Mouse (Mus musculus) heart, embryonic 15.5 days (tissue): ENCODE results near the gene Slc22a2. TPM values are rescaled to one million over a fixed set of nuclear protein-coding genes. Genes with fewer than 3 reads are reported as not detected.
"Not testable (repeated sequence)": the region's sequence is repeated elsewhere in the genome, so short reads cannot be mapped to it uniquely, and the experiment has no call there.

ENCODE experiments used
- ATAC-seq: fragments of 200-750 bp; cut with Nextera tagmentation; replicated peaks from 2 replicates; pipeline ENCODE4 v1.8.0; 2017; ENCODE audit warnings: low read depth, moderate TSS enrichment; ENCODE audit not compliant: insufficient number of reproducible peaks, insufficient read depth, low FRiP score
- H3K27ac ChIP-seq: fragments of 300-500 bp; sonication (generic); 2 replicates; pipeline ENCODE4 v1.5.1; 2015; ENCODE audit warnings: mild to moderate bottlenecking, inconsistent platforms
- H3K27me3 ChIP-seq: fragments of 300-500 bp; sonication (generic); 2 replicates; pipeline ENCODE4 v1.6.1; 2015; ENCODE audit warnings: inconsistent platforms
- H3K36me3 ChIP-seq: fragments of 300-500 bp; sonication (generic); 2 replicates; pipeline ENCODE4 v1.6.1; 2015; ENCODE audit warnings: mild to moderate bottlenecking, inconsistent platforms
- H3K4me1 ChIP-seq: fragments of 300-500 bp; sonication (generic); replicated peaks from 2 replicates; pipeline ENCODE4 v1.6.1; 2015; ENCODE audit warnings: inconsistent platforms
- H3K4me2 ChIP-seq: fragments of 300-500 bp; sonication (generic); 2 replicates; pipeline ENCODE4 v1.6.1; 2015; ENCODE audit warnings: inconsistent platforms, mild to moderate bottlenecking, moderate library complexity
- H3K4me3 ChIP-seq: fragments of 300-500 bp; sonication (generic); 2 replicates; pipeline ENCODE4 v1.5.1; 2015; ENCODE audit warnings: mild to moderate bottlenecking, inconsistent platforms
- H3K9ac ChIP-seq: fragments of 300-500 bp; sonication (generic); 2 replicates; pipeline ENCODE4 v1.6.1; 2015; ENCODE audit warnings: mild to moderate bottlenecking, inconsistent platforms
- H3K9me3 ChIP-seq: fragments of 300-500 bp; sonication (generic); replicated peaks from 2 replicates; pipeline ENCODE4 v1.6.1; 2016; ENCODE audit warnings: inconsistent platforms
- WGBS: fragments of 180-500 bp; shearing (Covaris S2); methylation state at CpG from one replicate; pipeline ENCODE4 v1.1.7; 2015; ENCODE audit warnings: mixed read lengths; 5-methylcytosine and 5-hydroxymethylcytosine counted together
- polyA plus RNA-seq: library from polyadenylated mRNA; unstranded; fragments of >200 nt; fragmentation: Nextera tagmentation; extraction: Ambion mirVana; gene quantifications from 2 replicates; pipeline ENCODE4 v1.2.1, GENCODE M21; 2015

Slc22a2 gene
- polyA plus RNA-seq, 1 experiment from 2014 or later: not detected

DNA sequence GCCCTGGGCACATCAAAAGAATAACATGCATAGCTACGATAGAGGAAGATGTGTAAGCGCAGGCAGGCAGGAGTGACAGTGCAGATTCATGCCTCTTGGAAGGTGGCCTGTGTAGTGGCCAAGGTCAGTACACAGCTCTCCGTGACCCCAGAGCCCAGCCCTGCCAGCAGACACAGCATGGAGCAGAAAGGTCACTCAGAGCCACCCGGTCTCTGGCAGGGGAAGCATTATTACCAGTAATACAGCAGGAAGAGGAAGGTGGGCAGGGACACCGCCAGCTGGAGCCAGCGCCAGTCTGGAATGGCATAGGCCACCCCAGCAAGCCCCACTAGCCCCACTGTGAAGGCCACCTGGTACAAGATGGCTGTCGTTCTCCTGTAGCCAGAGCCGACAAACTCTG lies 80.2 kb downstream of the Slc22a2 start:
- Histone ChIP-seq H3K36me3 (no peaks in the 10 kb centered on the region), H3K4me3 (no peak overlapping the region), H3K27me3 (0 out of 2 replicates have a peak, but pooled peaks cover 4% of the 10 kb centered on the region), H3K4me1 (peaks cover 27% of the 10 kb centered on the region), H3K4me2 (no peak overlapping the region), H3K9ac (no peak overlapping the region), H3K9me3 (no peaks in the 10 kb centered on the region), H3K27ac (no peak overlapping the region)
- 71% methylated on average over 8 of the region's 8 CpGs for WGBS
- ATAC-seq: no peak

GRCm38 (mm10) chr17:12668478-12669362 lies 84.8 kb downstream of the Slc22a2 start:
- Histone ChIP-seq H3K4me1 (peaks cover 29% of the 10 kb centered on the region), H3K36me3 (no peaks in the 10 kb centered on the region), H3K9me3 (no peaks in the 10 kb centered on the region), H3K4me2 (no peak overlapping the region), H3K9ac (no peak overlapping the region), H3K27me3 (no peaks in the 10 kb centered on the region), H3K4me3 (no peak overlapping the region), H3K27ac (peak overlapping the region; percentile 61)
- ATAC-seq: peak; percentile 54; the same call in 1 of the 2 replicates
- WGBS: 23% methylated on average over 7 of the region's 7 CpGs

GRCm38 (mm10) chr17:12669363-12669679 lies 85.4 kb downstream of the Slc22a2 start:
- Histone ChIP-seq H3K4me1 (peaks cover 23% of the 10 kb centered on the region), H3K4me3 (no peak overlapping the region), H3K9me3 (no peaks in the 10 kb centered on the region), H3K4me2 (no peak overlapping the region), H3K27ac (peak overlapping the region; percentile 61), H3K27me3 (no peaks in the 10 kb centered on the region), H3K36me3 (no peaks in the 10 kb centered on the region), H3K9ac (no peak overlapping the region)
- peak; percentile 27; the same call in 1 of the 2 replicates for ATAC-seq

DNA sequence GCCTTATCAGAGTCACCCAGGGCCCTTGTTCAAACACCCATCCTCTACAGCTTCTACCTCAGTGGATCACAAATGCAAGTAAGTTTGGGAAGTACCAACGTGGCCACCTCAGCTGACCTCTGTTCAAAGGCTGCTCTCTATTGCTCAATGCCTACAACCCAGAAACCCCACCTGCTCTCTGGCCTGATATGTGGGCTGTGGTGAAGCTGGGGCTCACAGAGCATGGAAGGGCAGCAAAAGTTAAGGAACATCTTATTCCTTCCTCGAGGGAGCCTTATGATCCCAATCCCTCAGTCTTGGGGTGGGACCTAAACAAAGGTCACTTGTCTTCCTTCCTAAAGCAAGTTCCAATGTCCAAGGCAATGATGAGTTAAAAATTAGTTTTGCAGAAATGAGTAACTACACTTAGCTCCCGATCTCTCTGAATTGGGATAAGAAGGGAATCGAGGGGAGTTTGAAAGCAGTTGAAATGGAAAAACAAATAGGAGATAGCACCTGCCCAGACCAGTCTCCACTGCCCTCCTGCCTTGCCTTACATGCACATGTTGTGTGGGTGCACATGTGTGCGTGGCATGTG lies 87.2 kb downstream of the Slc22a2 start:
- 79% methylated on average over 5 of the region's 5 CpGs for WGBS
- H3K4me1 ChIP-seq: peaks cover 20% of the 10 kb centered on the region

DNA sequence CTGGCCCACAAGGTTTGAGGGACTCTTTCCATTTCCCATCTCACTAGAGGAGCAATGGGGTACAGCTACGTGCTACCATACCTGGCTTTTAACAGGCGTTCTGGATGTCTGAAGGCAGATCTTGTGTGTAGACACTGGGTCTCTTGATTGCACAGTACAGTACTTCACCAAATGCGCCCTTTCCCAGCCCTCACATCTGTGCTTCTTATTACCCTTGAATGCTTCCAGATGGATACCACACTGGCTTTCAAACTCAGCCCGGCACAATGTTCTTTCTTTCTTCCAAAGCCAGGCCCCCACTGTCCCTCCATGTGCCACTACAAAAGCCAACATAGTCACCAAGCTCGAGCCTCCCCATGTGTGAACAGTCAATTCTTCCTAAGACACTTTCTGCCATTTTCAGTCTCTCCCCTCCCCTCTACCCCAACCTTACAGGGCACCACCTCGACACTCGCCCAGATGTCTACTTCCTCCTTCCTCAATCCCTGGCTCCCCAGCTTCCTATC lies 88.4 kb downstream of the Slc22a2 start:
- Histone ChIP-seq H3K4me2 (no peak overlapping the region), H3K27me3 (no peaks in the 10 kb centered on the region), H3K27ac (no peak overlapping the region), H3K4me3 (no peak overlapping the region), H3K4me1 (peaks cover 20% of the 10 kb centered on the region), H3K36me3 (no peaks in the 10 kb centered on the region), H3K9ac (no peak overlapping the region), H3K9me3 (no peaks in the 10 kb centered on the region)
- ATAC-seq: no peak
- WGBS: 74% methylated on average over 7 of the region's 7 CpGs

More for the DNA sequence above, 87.2 kb downstream of the Slc22a2 start:
- Histone ChIP-seq H3K4me3 (no peak overlapping the region), H3K27ac (no peak overlapping the region), H3K9ac (no peak overlapping the region), H3K27me3 (no peaks in the 10 kb centered on the region), H3K9me3 (no peaks in the 10 kb centered on the region), H3K36me3 (no peaks in the 10 kb centered on the region), H3K4me2 (no peak overlapping the region)
- no peak for ATAC-seq

- H3K27ac ChIP-seq: no peak overlapping the region
- no peak overlapping the region for H3K4me3 ChIP-seq
- no peak overlapping the region for H3K4me2 ChIP-seq
- ATAC-seq: no peak
- H3K9ac ChIP-seq: no peak overlapping the region
- peaks cover 11% of the 10 kb centered on the region for H3K4me1 ChIP-seq
- no peaks in the 10 kb centered on the region for H3K27me3 ChIP-seq
- WGBS: 41% methylated on average over 3 of the region's 3 CpGs
- H3K9me3 ChIP-seq: no peaks in the 10 kb centered on the region
- no peaks in the 10 kb centered on the region for H3K36me3 ChIP-seq
Measured at GRCm38 (mm10) chr17:12673871-12674270, 89.9 kb downstream of the Slc22a2 start.

GRCm38 (mm10) chr17:12674980-12675379 lies 91.0 kb downstream of the Slc22a2 start:
- H3K9me3 ChIP-seq, ATAC-seq, H3K4me2 ChIP-seq, H3K9ac ChIP-seq, H3K36me3 ChIP-seq, H3K4me3 ChIP-seq, H3K27me3 ChIP-seq, H3K4me1 ChIP-seq, H3K27ac ChIP-seq: not testable (repeated sequence)
- 74% methylated on average over 7 of the region's 7 CpGs for WGBS

DNA sequence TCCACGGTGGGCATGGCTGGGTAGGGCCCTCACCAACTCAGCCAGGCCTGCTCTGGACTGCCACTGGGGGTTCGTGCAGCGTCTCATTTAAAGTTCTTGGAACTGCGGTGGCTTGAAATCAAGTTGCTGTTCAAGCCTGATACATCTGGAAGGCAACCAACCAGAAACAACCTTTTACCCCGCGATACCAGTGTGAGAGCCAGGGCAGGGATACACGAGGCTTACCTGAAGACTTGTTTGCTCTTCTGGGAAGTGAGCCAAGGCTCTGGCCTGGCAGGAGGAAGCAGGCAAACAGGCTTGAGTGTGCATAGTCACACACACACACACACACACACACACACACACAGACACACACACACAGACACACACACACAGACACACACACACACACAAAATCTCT lies 91.7 kb downstream of the Slc22a2 start, which contains the start of gene Slc22a1:
Gene Slc22a1, minus strand, starts transcription at position 184 of the 400 bp plus-strand sequence.
- H3K36me3 ChIP-seq: peaks cover 4% of the 10 kb centered on the region; the same call in 1 of the 2 replicates
- no peak within 1 kb of the TSS for H3K4me2 ChIP-seq
- no peak within 1 kb of the TSS for H3K27ac ChIP-seq
- no peaks in the 10 kb centered on the region for H3K4me1 ChIP-seq
- 71% methylated on average over 7 of the region's 7 CpGs for WGBS
- no peak within 1 kb of the TSS for H3K9ac ChIP-seq
- H3K27me3 ChIP-seq: no peaks in the 10 kb centered on the region
- no peak within 1 kb of the TSS for H3K4me3 ChIP-seq
- ATAC-seq: no peak
- no peaks in the 10 kb centered on the region for H3K9me3 ChIP-seq

- H3K9me3 ChIP-seq: no peaks in the 10 kb centered on the region
Measured at GRCm38 (mm10) chr17:12677139-12677538, 93.2 kb downstream of the Slc22a2 start.

More at GRCm38 (mm10) chr17:12677139-12677538, 93.2 kb downstream of the Slc22a2 start:
- Histone ChIP-seq H3K9ac (no peak overlapping the region), H3K27me3 (no peaks in the 10 kb centered on the region), H3K4me3 (no peak overlapping the region), H3K36me3 (peaks cover 17% of the 10 kb centered on the region; the same call in 1 of the 2 replicates), H3K27ac (no peak overlapping the region), H3K4me1 (no peaks in the 10 kb centered on the region), H3K4me2 (no peak overlapping the region)
- ATAC-seq: no peak
